Mouse (Mus musculus): ENCODE measurements around the gene Vwa3b. TPM values are rescaled to one million over a fixed set of nuclear protein-coding genes. Genes with fewer than 3 reads are reported as not detected.

Gene Vwa3b
- polyA plus RNA-seq, 1 experiment from 2014 or later, result 1.2 TPM

DNA sequence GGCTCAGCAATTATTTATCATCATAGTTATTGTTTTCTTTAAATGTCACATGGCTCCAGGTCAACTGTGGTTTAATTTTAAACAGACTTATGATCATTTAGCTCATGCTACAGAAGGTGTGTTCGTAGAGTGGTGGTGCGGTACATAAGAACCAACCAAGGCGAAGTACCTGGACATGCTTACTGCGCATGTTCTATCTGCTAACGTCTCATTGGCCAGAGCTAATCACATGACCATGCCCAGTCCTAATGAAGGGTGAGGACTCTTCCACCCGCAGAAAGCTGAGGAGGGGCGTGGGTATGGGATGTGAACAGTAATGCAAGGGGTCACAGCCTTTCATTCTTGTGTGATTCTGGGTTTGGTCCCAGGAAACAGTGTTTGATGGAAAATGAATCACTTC is 49.4 kb downstream of the Vwa3b start:
- no peak for ATAC-seq

GRCm38 (mm10) chr1:37077266-37077665 is 50.9 kb downstream of the Vwa3b start:
- no peak overlapping the region for H3K27ac ChIP-seq (ENCODE audit: low read depth, low read length)
- no peak for TF ChIP-seq CTCF (IDR thresholded peaks at IDR 0.05; ENCODE audit: low read depth)
- 63% methylated on average over 9 of the region's 9 CpGs for WGBS

More for the DNA sequence above, 49.4 kb downstream of the Vwa3b start:
- 85% methylated on average over 7 of the region's 7 CpGs for WGBS
- Histone ChIP-seq H3K9me3 (ENCODE audit: control insufficient read depth) (no peaks in the 10 kb centered on the region), H3K36me3 (ENCODE audit: control insufficient read depth, insufficient read depth) (no peaks in the 10 kb centered on the region), H3K27me3 (replicated peaks; ENCODE audit: control insufficient read depth, insufficient read depth, low read length) (no peaks in the 10 kb centered on the region), H3K4me3 (ENCODE audit: low read depth, low read length) (no peak overlapping the region), H3K4me2 (replicated peaks; ENCODE audit: low read depth) (no peak overlapping the region), H3K9ac (ENCODE audit: low read depth, low read length) (no peak overlapping the region), H3K27ac (ENCODE audit: low read depth, low read length) (no peak overlapping the region), H3K4me1 (replicated peaks; ENCODE audit: control insufficient read depth, insufficient read depth, low read length) (no peaks in the 10 kb centered on the region)
- no peak for TF ChIP-seq CTCF (IDR thresholded peaks at IDR 0.05; ENCODE audit: low read depth)

GRCm38 (mm10) chr1:37077955-37078549 is 51.7 kb downstream of the Vwa3b start:
- no peak for ATAC-seq

More at GRCm38 (mm10) chr1:37077266-37077665, 50.9 kb downstream of the Vwa3b start:
- Histone ChIP-seq H3K36me3 (ENCODE audit: control insufficient read depth, insufficient read depth) (no peaks in the 10 kb centered on the region), H3K4me1 (replicated peaks; ENCODE audit: control insufficient read depth, insufficient read depth, low read length) (no peaks in the 10 kb centered on the region), H3K9me3 (ENCODE audit: control insufficient read depth) (no peaks in the 10 kb centered on the region), H3K4me2 (replicated peaks; ENCODE audit: low read depth) (no peak overlapping the region), H3K4me3 (ENCODE audit: low read depth, low read length) (no peak overlapping the region), H3K9ac (ENCODE audit: low read depth, low read length) (no peak overlapping the region), H3K27me3 (replicated peaks; ENCODE audit: control insufficient read depth, insufficient read depth, low read length) (no peaks in the 10 kb centered on the region)
- ATAC-seq, result no peak

DNA sequence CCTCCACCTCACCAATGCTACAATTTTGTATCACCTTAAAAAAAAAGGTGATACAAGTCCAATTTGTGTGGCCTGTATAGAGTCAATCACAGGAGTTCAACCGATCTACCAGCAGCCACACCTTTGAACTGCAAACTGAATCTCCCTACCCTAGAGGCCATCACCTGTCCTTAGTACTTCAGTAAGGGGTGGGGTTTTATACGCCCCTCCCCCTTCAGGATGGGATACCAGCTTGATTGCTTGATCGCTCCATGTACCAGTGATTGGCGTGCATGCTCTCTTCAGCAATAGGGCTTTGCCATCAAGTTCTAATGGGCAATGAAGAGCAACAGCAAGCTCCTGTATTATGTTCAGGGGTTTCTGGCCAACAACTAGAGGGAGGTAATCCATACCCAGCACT is 54.0 kb downstream of the Vwa3b start:
- ATAC-seq, result no peak
- no peaks in the 10 kb centered on the region for H3K4me1 ChIP-seq (replicated peaks; ENCODE audit: control insufficient read depth, insufficient read depth, low read length)
- no peak overlapping the region for H3K4me2 ChIP-seq (replicated peaks; ENCODE audit: low read depth)
- no peak for TF ChIP-seq CTCF (IDR thresholded peaks at IDR 0.05; ENCODE audit: low read depth)
- H3K4me3 ChIP-seq (ENCODE audit: low read depth, low read length), result no peak overlapping the region
- 79% methylated on average over 4 of the region's 4 CpGs for WGBS
- H3K36me3 ChIP-seq (ENCODE audit: control insufficient read depth, insufficient read depth), result no peaks in the 10 kb centered on the region
- no peak overlapping the region for H3K27ac ChIP-seq (ENCODE audit: low read depth, low read length)
- H3K9me3 ChIP-seq (ENCODE audit: control insufficient read depth), result no peaks in the 10 kb centered on the region
- H3K27me3 ChIP-seq (replicated peaks; ENCODE audit: control insufficient read depth, insufficient read depth, low read length), result no peaks in the 10 kb centered on the region
- no peak overlapping the region for H3K9ac ChIP-seq (ENCODE audit: low read depth, low read length)

More at GRCm38 (mm10) chr1:37077955-37078549, 51.7 kb downstream of the Vwa3b start:
- no peak overlapping the region for H3K4me2 ChIP-seq (replicated peaks; ENCODE audit: low read depth)
- WGBS, result 68% methylated on average over 14 of the region's 14 CpGs
- no peaks in the 10 kb centered on the region for H3K36me3 ChIP-seq (ENCODE audit: control insufficient read depth, insufficient read depth)
- no peaks in the 10 kb centered on the region for H3K27me3 ChIP-seq (replicated peaks; ENCODE audit: control insufficient read depth, insufficient read depth, low read length)
- H3K9me3 ChIP-seq (ENCODE audit: control insufficient read depth), result no peaks in the 10 kb centered on the region
- H3K4me1 ChIP-seq (replicated peaks; ENCODE audit: control insufficient read depth, insufficient read depth, low read length), result no peaks in the 10 kb centered on the region
- H3K4me3 ChIP-seq (ENCODE audit: low read depth, low read length), result no peak overlapping the region
- no peak overlapping the region for H3K9ac ChIP-seq (ENCODE audit: low read depth, low read length)
- TF ChIP-seq CTCF (IDR thresholded peaks at IDR 0.05; ENCODE audit: low read depth), result no peak
- no peak overlapping the region for H3K27ac ChIP-seq (ENCODE audit: low read depth, low read length)

DNA sequence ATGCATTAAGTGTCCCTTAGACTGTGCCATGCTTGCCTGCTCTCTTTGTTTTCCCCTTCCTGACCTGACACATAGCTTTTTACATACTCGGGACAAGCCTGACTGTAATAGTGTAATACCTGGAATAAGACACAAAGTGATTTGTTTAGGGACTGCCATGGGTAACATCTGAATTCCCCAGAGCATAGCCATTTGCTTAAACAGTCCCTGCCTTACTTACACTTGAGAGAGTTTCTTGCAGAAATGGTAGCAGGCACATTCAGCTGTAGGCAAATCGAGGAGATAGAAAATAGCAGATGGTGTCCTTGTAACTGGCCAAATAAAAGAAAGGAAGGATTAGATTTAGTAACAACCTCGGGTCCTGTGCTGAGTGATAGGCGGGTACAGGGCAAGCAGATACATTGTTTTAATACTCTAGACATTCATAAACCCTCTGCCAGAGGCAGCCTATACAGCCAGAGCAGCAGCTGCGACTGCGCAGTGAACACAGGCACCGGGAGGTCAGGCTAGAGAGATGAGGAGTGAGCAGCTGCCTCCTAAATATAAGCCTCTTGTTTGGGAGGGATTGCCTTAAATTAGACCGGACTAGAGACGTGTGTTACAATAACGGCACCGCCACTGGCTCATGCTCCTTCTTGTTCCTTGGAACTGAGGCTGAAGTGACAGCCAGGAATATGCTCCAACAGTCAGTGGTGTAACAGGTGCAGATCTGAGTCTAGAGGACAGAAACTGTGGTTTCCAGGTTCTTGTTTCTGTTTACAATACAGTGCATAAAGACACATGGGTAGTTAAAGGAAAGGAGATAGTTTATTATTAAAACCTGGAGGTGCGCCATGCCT is 55.2 kb downstream of the Vwa3b start:
- 65% methylated on average over 12 of the region's 12 CpGs for WGBS
- Histone ChIP-seq H3K9ac (ENCODE audit: low read depth, low read length) (no peak overlapping the region), H3K4me1 (replicated peaks; ENCODE audit: control insufficient read depth, insufficient read depth, low read length) (no peaks in the 10 kb centered on the region), H3K4me3 (ENCODE audit: low read depth, low read length) (no peak overlapping the region), H3K27me3 (replicated peaks; ENCODE audit: control insufficient read depth, insufficient read depth, low read length) (no peaks in the 10 kb centered on the region), H3K27ac (ENCODE audit: low read depth, low read length) (no peak overlapping the region), H3K36me3 (ENCODE audit: control insufficient read depth, insufficient read depth) (no peaks in the 10 kb centered on the region), H3K9me3 (ENCODE audit: control insufficient read depth) (no peaks in the 10 kb centered on the region), H3K4me2 (replicated peaks; ENCODE audit: low read depth) (no peak overlapping the region)
- TF ChIP-seq CTCF (IDR thresholded peaks at IDR 0.05; ENCODE audit: low read depth), result no peak
- no peak for ATAC-seq

DNA sequence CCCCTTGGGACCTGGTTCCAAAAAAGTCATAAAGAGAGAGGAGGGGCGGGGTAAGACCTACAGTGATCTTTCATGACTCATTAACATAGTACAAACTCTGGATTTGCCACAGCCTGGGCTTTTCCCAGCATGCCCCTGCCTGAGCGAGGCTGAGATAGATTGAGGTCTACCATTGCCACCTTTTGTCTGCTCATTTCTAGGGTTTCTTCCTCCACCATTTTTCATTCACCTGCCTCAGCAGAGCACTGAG is 55.7 kb downstream of the Vwa3b start:
- H3K36me3 ChIP-seq (ENCODE audit: control insufficient read depth, insufficient read depth), result no peaks in the 10 kb centered on the region
- no peak overlapping the region for H3K4me2 ChIP-seq (replicated peaks; ENCODE audit: low read depth)
- H3K27me3 ChIP-seq (replicated peaks; ENCODE audit: control insufficient read depth, insufficient read depth, low read length), result no peaks in the 10 kb centered on the region
- no peaks in the 10 kb centered on the region for H3K9me3 ChIP-seq (ENCODE audit: control insufficient read depth)
- no peak overlapping the region for H3K27ac ChIP-seq (ENCODE audit: low read depth, low read length)
- ATAC-seq, result no peak
- no peak overlapping the region for H3K9ac ChIP-seq (ENCODE audit: low read depth, low read length)
- 81% methylated on average over 2 of the region's 2 CpGs for WGBS
- no peaks in the 10 kb centered on the region for H3K4me1 ChIP-seq (replicated peaks; ENCODE audit: control insufficient read depth, insufficient read depth, low read length)
- no peak overlapping the region for H3K4me3 ChIP-seq (ENCODE audit: low read depth, low read length)
- no peak for TF ChIP-seq CTCF (IDR thresholded peaks at IDR 0.05; ENCODE audit: low read depth)

All from intestine, postnatal 0 days (tissue).